Mouse (Mus musculus) CH12.LX (cell line): ENCODE results near the gene Prss8. TPM values are rescaled to one million over a fixed set of nuclear protein-coding genes. Genes with fewer than 3 reads are reported as not detected.
A peak's percentile ranks its signal among the peaks of the same experiment; 100 is the strongest.

Experiments
- DNase-seq: peaks from one replicate; pipeline ENCODE4 v3.0.0-alpha.2; 2013; ENCODE audit errors: extremely low read depth
- H3K27ac ChIP-seq: 2 replicates; pipeline ENCODE4 v1.5.1; 2012; ENCODE audit warnings: low read depth, mild to moderate bottlenecking, control low read depth, moderate library complexity; ENCODE audit not compliant: insufficient read depth
- H3K27me3 ChIP-seq: replicated peaks from 2 replicates; pipeline ENCODE3; 2012; ENCODE audit warnings: inconsistent platforms
- H3K36me3 ChIP-seq, 2 experiments: replicated peaks in 1 of 2; 2 replicates each; pipeline versions ENCODE3 to v1.6.1; 2012; ENCODE audit warnings: inconsistent platforms in 1 of 2, low read length in 1 of 2, mild to moderate bottlenecking in 1 of 2, mixed read lengths in 1 of 2, moderate library complexity in 1 of 2; ENCODE audit not compliant: control insufficient read depth in 1 of 2, insufficient read depth in 1 of 2
- H3K4me1 ChIP-seq, 2 experiments: 2 replicates each; pipeline ENCODE4 v1.6.1; 2012; ENCODE audit warnings: inconsistent platforms in 1 of 2, moderate library complexity in 1 of 2; ENCODE audit not compliant: insufficient read depth in 2 of 2, control insufficient read depth in 1 of 2
- H3K4me2 ChIP-seq: 2 replicates; pipeline ENCODE4 v1.6.1; 2012; ENCODE audit warnings: low read depth, mild to moderate bottlenecking, control low read depth; ENCODE audit not compliant: poor library complexity, insufficient read depth, severe bottlenecking
- H3K4me3 ChIP-seq, 3 experiments: fragments of 150-350 bp in 1 of 3; sonication (generic) in 1 of 3; replicated peaks in 1 of 3; 2 replicates each; pipeline versions ENCODE3 to v1.5.1; 2011 to 2012; ENCODE audit warnings: low read depth in 2 of 3, low read length in 2 of 3, mild to moderate bottlenecking in 2 of 3, moderate library complexity in 2 of 3, control low read depth in 1 of 3, improper control_type of control experiment in 1 of 3, inconsistent platforms in 1 of 3, mixed read lengths in 1 of 3; ENCODE audit not compliant: poor library complexity in 1 of 3
- H3K79me2 ChIP-seq: replicated peaks from 2 replicates; pipeline ENCODE4 v1.6.1; 2012; ENCODE audit warnings: mild to moderate bottlenecking, moderate library complexity; ENCODE audit not compliant: control insufficient read depth, poor library complexity, insufficient read depth, severe bottlenecking; ENCODE audit errors: extremely low read depth
- H3K9ac ChIP-seq: 2 replicates; pipeline ENCODE4 v1.6.1; 2012; ENCODE audit warnings: low read depth, mild to moderate bottlenecking, control low read depth, moderate library complexity; ENCODE audit not compliant: insufficient read depth
- H3K9me3 ChIP-seq: replicated peaks from 2 replicates; pipeline ENCODE3; 2012; ENCODE audit warnings: low read length, inconsistent platforms, mixed read lengths
- CHD2 ChIP-seq: IDR thresholded peaks from 2 replicates; pipeline ENCODE4 v1.6.1; 2011; ENCODE audit warnings: low read length, improper control_type of control experiment
- EP300 ChIP-seq: IDR thresholded peaks from 2 replicates; pipeline ENCODE4 v1.6.1; 2011; ENCODE audit warnings: low read length, improper control_type of control experiment
- ETS1 ChIP-seq: conservative IDR thresholded peaks from 2 replicates; pipeline ENCODE4 v1.6.1; 2012; ENCODE audit warnings: low read depth, mild to moderate bottlenecking, inconsistent platforms, low read length, improper control_type of control experiment, moderate library complexity
- GABPA ChIP-seq: IDR thresholded peaks from 2 replicates; pipeline ENCODE4 v1.6.1; 2012; ENCODE audit warnings: low read depth, low read length, improper control_type of control experiment, inconsistent platforms; ENCODE audit not compliant: insufficient replicate concordance
- JUN ChIP-seq: IDR thresholded peaks from 2 replicates; pipeline ENCODE4 v1.6.1; 2011; ENCODE audit warnings: low read depth, mild to moderate bottlenecking, low read length, improper control_type of control experiment, moderate library complexity; ENCODE audit not compliant: insufficient read depth
- JUND ChIP-seq: conservative IDR thresholded peaks from 2 replicates; pipeline ENCODE4 v1.6.1; 2011; ENCODE audit warnings: low read depth, low read length, improper control_type of control experiment
- KAT2A ChIP-seq: IDR thresholded peaks from 2 replicates; pipeline ENCODE4 v1.6.1; 2012; ENCODE audit warnings: low read length, improper control_type of control experiment, inconsistent platforms; ENCODE audit not compliant: insufficient replicate concordance
- PAX5 ChIP-seq: IDR thresholded peaks from 2 replicates; pipeline ENCODE4 v1.6.1; 2012; ENCODE audit warnings: low read length, inconsistent platforms, mixed read lengths
- POLR2A ChIP-seq: IDR thresholded peaks from 2 replicates; pipeline ENCODE4 v1.6.1; 2011; ENCODE audit warnings: low read depth, mild to moderate bottlenecking, improper control_type of control experiment, low read length
- POLR2AphosphoS2 ChIP-seq: IDR thresholded peaks from 2 replicates; pipeline ENCODE4 v1.6.1; 2011; ENCODE audit warnings: low read depth, low read length, improper control_type of control experiment
- SIN3A ChIP-seq: IDR thresholded peaks from 2 replicates; pipeline ENCODE4 v1.6.1; 2012; ENCODE audit warnings: low read length, improper control_type of control experiment, inconsistent platforms
- UBTF ChIP-seq: IDR thresholded peaks from 2 replicates; pipeline ENCODE4 v1.6.1; 2012; ENCODE audit warnings: low read depth, mild to moderate bottlenecking, inconsistent platforms, low read length, improper control_type of control experiment, moderate library complexity
- USF2 ChIP-seq: conservative IDR thresholded peaks from 2 replicates; pipeline ENCODE4 v1.6.1; 2011; ENCODE audit warnings: low read depth, low read length, improper control_type of control experiment
- ZMIZ1 ChIP-seq: IDR thresholded peaks from 2 replicates; pipeline ENCODE4 v1.6.1; 2012; ENCODE audit warnings: low read depth, mild to moderate bottlenecking, inconsistent platforms, low read length, improper control_type of control experiment
- dilution Hi-C: fragments of 300-500 bp; cut with MboI; formaldehyde crosslinking; loops from 2 replicates; pipeline ENCODE4 v1.14.3; 2020; ENCODE audit warnings: low sequenced_read_pairs; ENCODE audit not compliant: extremely low pct_unique_long_range_greater_than_20kb, extremely low pct_ligation_motif_present
- in situ Hi-C: fragments of 300-500 bp; cut with MboI; formaldehyde crosslinking; loops from 3 replicates; pipeline ENCODE4 v1.14.3; 2019; ENCODE audit warnings: low sequenced_read_pairs, low pct_ligation_motif_present, low pct_unique_long_range_greater_than_20kb, mixed read lengths
- polyA plus RNA-seq: library from polyadenylated mRNA; unstranded; fragments of >175 nt; gene quantifications from 2 replicates; pipeline ENCODE4 v1.2.1, GENCODE M21; 2012; ENCODE audit warnings: low read depth; ENCODE audit not compliant: insufficient read length
- total RNA-seq, 2 experiments: library from RNA; depleted of rRNA; stranded (reverse); fragments of 300-350 nt in 1 of 2; fragments of >200 nt in 1 of 2; gene quantifications; 2 replicates each; pipeline ENCODE4 v1.2.3; 2012 to 2014

The Prss8 gene
- total and polyA plus RNA-seq, 3 experiments, result 0.08 TPM; not detected in 2

DNA sequence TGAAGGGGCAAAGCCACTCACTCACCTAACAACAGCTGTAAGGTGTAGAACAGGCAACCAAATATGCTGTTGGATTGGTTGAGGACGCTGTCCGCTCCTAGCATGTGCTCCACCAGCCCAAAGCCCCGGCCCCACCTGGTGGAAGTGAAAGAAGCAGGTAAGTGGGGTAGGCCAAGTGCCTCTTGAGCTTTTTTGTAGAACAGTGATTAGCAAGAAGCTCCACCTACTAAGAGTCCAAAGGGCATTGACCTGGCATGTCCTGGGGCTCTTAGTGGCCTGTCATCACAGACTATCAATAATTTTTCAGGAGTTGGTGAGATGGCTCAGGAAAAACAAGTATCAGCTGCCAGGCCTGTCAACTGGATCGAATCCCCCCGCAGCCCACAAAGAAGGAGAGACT lies 35.4 kb downstream of the Prss8 start:
- no peaks in the 10 kb centered on the region for H3K27me3 ChIP-seq
- H3K4me1 ChIP-seq, result 0 out of 4 replicates have a peak, but pooled peaks cover 0 to 2% of the 10 kb centered on the region in 2 experiments
- H3K4me2 ChIP-seq, result no peak overlapping the region
- no peak overlapping the region for H3K9ac ChIP-seq
- no peak for DNase-seq
- no peak overlapping the region for H3K27ac ChIP-seq
- dilution Hi-C loops (no loop called here), in situ Hi-C loops (no loop called here)
- no peaks in the 10 kb centered on the region for H3K79me2 ChIP-seq
- H3K36me3 ChIP-seq, result peaks cover 5 to 48% of the 10 kb centered on the region in 2 experiments
- TF ChIP-seq UBTF, result no peak
- no peak for TF ChIP-seq JUN
- no peak overlapping the region for H3K4me3 ChIP-seq
- H3K9me3 ChIP-seq, result peaks cover 3% of the 10 kb centered on the region

DNA sequence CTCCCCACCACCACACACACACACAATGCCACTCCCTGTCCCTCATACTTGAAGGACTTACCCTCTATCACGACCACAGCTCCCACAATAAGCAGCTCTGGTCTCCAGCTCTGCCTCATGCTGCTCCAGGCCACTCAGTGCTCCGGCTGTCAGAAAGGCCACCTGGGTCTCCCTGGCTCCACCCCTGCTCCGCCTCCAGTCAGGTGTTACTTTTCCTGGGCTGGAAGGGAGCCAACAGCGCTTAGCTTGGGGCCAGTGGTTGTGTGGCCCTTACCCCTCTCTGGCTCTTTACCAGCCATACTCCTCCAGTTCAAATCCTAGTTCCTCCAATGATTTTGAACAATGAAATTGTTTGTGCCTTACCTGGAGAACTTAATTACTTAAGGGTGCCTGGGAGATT lies 39.1 kb downstream of the Prss8 start, which contains the start of gene Prss53:
TSS of gene Prss53 (minus strand) at position 173 of the 400 bp plus-strand sequence.
- peaks cover 37 to 85% of the 10 kb centered on the region in 2 experiments for H3K36me3 ChIP-seq
- no peaks in the 10 kb centered on the region for H3K27me3 ChIP-seq
- H3K9ac ChIP-seq, result no peak within 1 kb of the TSS
- H3K4me2 ChIP-seq, result no peak within 1 kb of the TSS
- H3K4me1 ChIP-seq, result peaks cover 0 to 21% of the 10 kb centered on the region in 2 experiments; a peak in 1 of 4 replicates
- dilution Hi-C loops (no loop called here), in situ Hi-C loops (no loop called here)
- H3K4me3 ChIP-seq, result no peak within 1 kb of the TSS
- no peak for DNase-seq
- no peaks in the 10 kb centered on the region for H3K79me2 ChIP-seq
- no peak within 1 kb of the TSS for H3K27ac ChIP-seq
- no peak for TF ChIP-seq EP300
- no peak for TF ChIP-seq KAT2A
- TF ChIP-seq ETS1, result no peak
- TF ChIP-seq POLR2AphosphoS2, result peak; percentile 17; the same call in 1 of the 2 replicates
- TF ChIP-seq USF2, result no peak
- TF ChIP-seq JUND, result no peak
- TF ChIP-seq POLR2A, result no peak
- no peak for TF ChIP-seq GABPA
- no peak for TF ChIP-seq CHD2
- peaks cover 3% of the 10 kb centered on the region for H3K9me3 ChIP-seq

DNA sequence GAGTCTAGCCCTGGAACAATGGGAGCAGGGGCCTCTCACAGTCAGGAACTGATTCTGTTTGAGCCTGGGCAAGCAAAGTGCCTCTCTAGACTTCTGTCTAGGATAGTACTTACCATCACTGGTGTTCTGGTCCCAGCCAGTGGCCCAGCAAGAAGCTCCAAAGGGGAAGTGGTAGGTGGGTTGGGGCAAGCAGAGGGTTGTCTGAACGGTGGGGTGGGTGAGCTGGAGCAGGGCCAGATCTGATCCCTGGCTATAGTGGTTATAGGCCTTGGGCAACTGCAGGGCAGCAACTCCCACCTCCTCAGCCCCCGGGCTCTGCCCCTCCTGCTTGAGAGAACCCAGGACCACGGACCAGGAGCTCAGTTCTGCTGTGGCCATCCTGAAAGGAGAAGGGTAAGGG lies 41.1 kb downstream of the Prss8 start:
- H3K27me3 ChIP-seq, result no peaks in the 10 kb centered on the region
- in situ Hi-C loops, result no loop called here
- no peak overlapping the region for H3K4me2 ChIP-seq
- dilution Hi-C loops, result no loop called here
- H3K36me3 ChIP-seq, result peaks cover 50 to 93% of the 10 kb centered on the region in 2 experiments
- H3K27ac ChIP-seq, result no peak overlapping the region
- H3K4me3 ChIP-seq, result no peak overlapping the region
- no peak for DNase-seq
- H3K79me2 ChIP-seq, result no peaks in the 10 kb centered on the region
- peaks cover under 1 to 36% of the 10 kb centered on the region in 2 experiments for H3K4me1 ChIP-seq
- TF ChIP-seq SIN3A (no peak), PAX5 (no peak), ZMIZ1 (no peak)
- TF ChIP-seq, all 38 proteins: peak for 0
- Histone ChIP-seq H3K9me3 (no peaks in the 10 kb centered on the region), H3K9ac (no peak overlapping the region)
